Mouse (Mus musculus) heart, embryonic 12.5 days (tissue): ENCODE measurements at regions not wholly inside any gene's neighbourhood (a gene's known extent, or its start where the extent isn't known, plus 50 kb on each side); places are given as distances from the start of the nearest gene placed in this dataset.

ENCODE experiments used
- ATAC-seq: fragments of 200-750 bp; cut with Nextera tagmentation; 2 replicates; pipeline ENCODE4 v1.8.0; 2017; ENCODE audit warnings: moderate TSS enrichment, moderate library complexity; ENCODE audit not compliant: insufficient number of reproducible peaks, low FRiP score
- H3K27ac ChIP-seq: fragments of 300-500 bp; sonication (generic); 2 replicates; pipeline ENCODE4 v1.5.1; 2016; ENCODE audit warnings: mild to moderate bottlenecking, moderate library complexity; ENCODE audit not compliant: poor library complexity, severe bottlenecking
- H3K27me3 ChIP-seq: fragments of 300-500 bp; sonication (generic); replicated peaks from 2 replicates; pipeline ENCODE4 v1.6.1; 2016; ENCODE audit warnings: mild to moderate bottlenecking, moderate library complexity
- H3K36me3 ChIP-seq: fragments of 300-500 bp; sonication (generic); 2 replicates; pipeline ENCODE4 v1.6.1; 2016; ENCODE audit warnings: mild to moderate bottlenecking, moderate library complexity
- H3K4me1 ChIP-seq: fragments of 300-500 bp; sonication (generic); replicated peaks from 2 replicates; pipeline ENCODE4 v1.6.1; 2016; ENCODE audit warnings: mild to moderate bottlenecking
- H3K4me2 ChIP-seq: fragments of 300-500 bp; sonication (generic); 2 replicates; pipeline ENCODE4 v1.6.1; 2016; ENCODE audit warnings: mild to moderate bottlenecking, moderate library complexity
- H3K4me3 ChIP-seq: fragments of 300-500 bp; sonication (generic); 2 replicates; pipeline ENCODE4 v1.5.1; 2016; ENCODE audit warnings: mild to moderate bottlenecking
- H3K9ac ChIP-seq: fragments of 300-500 bp; sonication (generic); 2 replicates; pipeline ENCODE4 v1.6.1; 2016; ENCODE audit warnings: mild to moderate bottlenecking, moderate library complexity
- H3K9me3 ChIP-seq: fragments of 300-500 bp; sonication (generic); replicated peaks from 2 replicates; pipeline ENCODE4 v1.6.1; 2016; ENCODE audit warnings: mild to moderate bottlenecking, moderate library complexity
- WGBS: fragments of 180-500 bp; shearing (Covaris S2); methylation state at CpG from one replicate; pipeline ENCODE4 v1.1.7; 2016; 5-methylcytosine and 5-hydroxymethylcytosine counted together

DNA sequence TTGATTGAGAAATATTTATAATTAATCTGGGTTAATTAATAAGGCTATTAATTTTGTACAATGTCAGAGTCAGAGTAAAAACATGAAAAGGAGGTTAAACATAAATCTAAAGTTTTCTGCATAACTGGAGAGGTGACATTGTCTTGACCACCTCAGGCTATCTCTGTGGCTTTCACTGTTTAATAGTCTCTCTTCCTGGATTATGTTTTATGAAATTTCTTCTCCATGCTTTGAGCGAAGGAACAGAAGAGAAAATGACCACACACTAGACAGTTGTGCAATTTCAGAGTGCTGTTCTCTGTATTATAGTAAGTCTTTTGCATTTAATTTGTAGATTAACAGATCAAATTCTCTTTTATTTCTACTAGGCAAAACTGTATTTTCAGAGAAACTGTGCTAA is 239.3 kb upstream of the C030005K15Rik start:
- Histone ChIP-seq H3K27me3 (no peaks in the 10 kb centered on the region), H3K36me3 (no peaks in the 10 kb centered on the region), H3K9me3 (no peaks in the 10 kb centered on the region), H3K9ac (no peak overlapping the region), H3K4me3 (no peak overlapping the region), H3K27ac (no peak overlapping the region), H3K4me2 (no peak overlapping the region), H3K4me1 (no peaks in the 10 kb centered on the region)
- no peak for ATAC-seq
- 67% methylated on average over 1 of the region's 1 CpGs for WGBS

DNA sequence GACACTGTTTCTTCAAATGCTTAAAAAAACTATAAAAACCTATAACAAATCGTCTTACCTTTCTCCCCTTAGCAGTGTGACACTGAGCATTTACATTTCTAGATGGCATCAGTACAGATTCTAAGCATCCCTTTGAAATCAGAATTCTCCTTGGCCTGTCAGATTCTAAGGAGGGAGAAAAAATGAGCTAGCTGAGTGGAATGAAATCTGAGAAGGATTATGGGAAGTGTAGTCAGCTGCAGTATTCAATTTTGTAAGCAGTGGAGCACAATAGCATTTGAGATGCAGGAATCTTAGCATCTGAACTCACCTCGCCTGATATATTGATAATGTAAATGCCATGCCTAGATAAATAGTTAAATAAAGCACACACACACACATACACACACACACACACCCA is 240.4 kb upstream of the C030005K15Rik start:
- Histone ChIP-seq H3K36me3 (no peaks in the 10 kb centered on the region), H3K27ac (no peak overlapping the region), H3K4me1 (no peaks in the 10 kb centered on the region), H3K4me2 (no peak overlapping the region), H3K9ac (no peak overlapping the region), H3K27me3 (no peaks in the 10 kb centered on the region), H3K9me3 (no peaks in the 10 kb centered on the region), H3K4me3 (no peak overlapping the region)
- 54% methylated on average over 2 of the region's 2 CpGs for WGBS
- no peak for ATAC-seq

GRCm38 (mm10) chr10:98007037-98007436 is 280.5 kb upstream of the C030005K15Rik start:
- Histone ChIP-seq H3K4me2 (no peak overlapping the region), H3K9me3 (no peaks in the 10 kb centered on the region), H3K9ac (no peak overlapping the region), H3K27me3 (no peaks in the 10 kb centered on the region), H3K4me1 (no peaks in the 10 kb centered on the region), H3K27ac (no peak overlapping the region), H3K36me3 (no peaks in the 10 kb centered on the region), H3K4me3 (no peak overlapping the region)
- no peak for ATAC-seq
- WGBS: 66% methylated on average over 4 of the region's 4 CpGs

DNA sequence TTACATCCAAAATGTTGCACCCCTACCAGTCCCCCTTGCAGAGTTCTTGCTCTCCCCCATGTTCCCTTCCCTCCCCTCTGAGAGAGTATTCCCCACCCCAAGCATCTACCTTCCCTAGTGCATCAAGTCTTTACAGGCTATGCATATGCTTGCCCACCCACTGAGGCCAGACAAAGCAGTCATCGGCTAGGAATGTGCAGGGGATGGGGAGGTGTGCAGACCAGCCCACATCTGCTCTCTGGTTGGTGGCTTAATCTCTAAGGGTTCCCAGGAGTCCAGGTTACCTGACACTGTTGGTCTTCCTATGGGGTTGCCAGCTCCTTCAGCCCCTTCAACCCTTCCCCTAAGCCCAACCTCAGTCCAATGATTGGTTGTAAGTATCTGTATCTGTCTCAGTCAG is 281.8 kb upstream of the C030005K15Rik start:
- Histone ChIP-seq H3K9ac (no peak overlapping the region), H3K27me3 (no peaks in the 10 kb centered on the region), H3K9me3 (no peaks in the 10 kb centered on the region), H3K4me3 (no peak overlapping the region), H3K4me1 (no peaks in the 10 kb centered on the region), H3K4me2 (no peak overlapping the region), H3K36me3 (no peaks in the 10 kb centered on the region), H3K27ac (no peak overlapping the region)
- 32% methylated on average over 1 of the region's 1 CpGs for WGBS
- no peak for ATAC-seq

DNA sequence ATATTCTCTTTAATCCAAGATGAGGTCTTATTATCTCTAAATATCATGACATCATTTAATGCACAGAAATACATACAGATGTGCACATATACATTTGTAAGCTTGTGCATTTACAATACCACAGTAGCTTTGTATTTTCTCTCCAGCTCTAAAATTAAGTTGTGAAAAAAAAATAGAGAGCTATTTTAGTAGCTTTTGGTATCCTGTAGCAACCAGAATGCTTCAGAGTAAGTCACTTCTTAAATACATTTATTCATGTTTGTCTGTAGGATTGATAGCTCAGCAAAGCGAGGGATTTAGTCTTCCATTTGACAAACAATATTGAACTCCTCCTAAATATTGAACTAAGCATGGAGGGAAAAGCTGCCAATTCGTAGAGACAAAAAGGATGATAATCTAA is 286.4 kb upstream of the C030005K15Rik start:
- Histone ChIP-seq H3K9me3 (no peaks in the 10 kb centered on the region), H3K27me3 (no peaks in the 10 kb centered on the region), H3K4me3 (no peak overlapping the region), H3K9ac (no peak overlapping the region), H3K4me2 (no peak overlapping the region), H3K27ac (no peak overlapping the region), H3K36me3 (no peaks in the 10 kb centered on the region), H3K4me1 (no peaks in the 10 kb centered on the region)
- ATAC-seq: no peak
- 69% methylated on average over 2 of the region's 2 CpGs for WGBS

DNA sequence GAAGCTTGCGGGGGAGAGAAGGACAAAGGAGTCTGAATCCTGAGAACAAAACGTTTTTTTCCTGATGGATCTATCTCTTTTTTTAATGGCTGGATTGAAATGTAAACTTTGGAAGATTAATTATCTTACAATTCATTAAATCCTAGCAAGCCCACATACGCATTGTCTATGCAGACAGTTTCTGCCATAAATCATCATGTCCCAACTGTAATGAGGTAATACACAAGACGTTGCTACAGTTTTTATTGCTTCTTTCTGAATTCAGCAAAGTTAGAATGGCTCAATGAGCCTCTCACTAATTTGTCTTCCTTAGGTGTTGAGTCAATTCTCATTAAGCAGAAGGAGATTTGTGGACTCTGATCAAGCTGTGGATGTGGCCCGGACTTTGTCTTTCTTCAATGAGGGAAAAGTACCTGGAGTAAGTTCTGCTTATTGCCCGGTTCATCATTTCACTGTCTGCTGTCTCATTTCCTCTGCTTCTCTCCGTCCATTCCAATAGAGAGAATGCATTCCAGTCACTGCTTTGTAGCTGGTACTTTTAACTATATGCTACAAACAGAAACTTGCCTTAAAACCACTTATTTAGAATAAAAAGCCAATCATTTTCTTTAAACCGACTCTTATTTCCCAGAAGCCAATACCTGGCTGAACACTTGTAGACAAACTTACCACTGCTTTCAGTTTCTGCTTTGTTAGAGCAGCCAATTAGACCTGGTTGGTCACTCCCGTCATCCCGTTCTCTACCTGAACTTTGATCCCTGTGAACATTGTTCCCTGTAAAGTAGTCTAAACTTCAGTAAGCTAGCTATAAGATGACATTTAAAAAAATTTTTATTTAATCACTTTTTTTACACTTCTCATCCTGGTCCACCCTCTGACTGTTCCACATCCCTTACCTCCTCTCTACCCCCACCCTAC is 288.7 kb upstream of the C030005K15Rik start:
- Histone ChIP-seq H3K36me3 (no peaks in the 10 kb centered on the region), H3K4me1 (no peaks in the 10 kb centered on the region), H3K4me3 (no peak overlapping the region), H3K27ac (no peak overlapping the region), H3K9ac (no peak overlapping the region), H3K4me2 (no peak overlapping the region), H3K27me3 (no peaks in the 10 kb centered on the region), H3K9me3 (no peaks in the 10 kb centered on the region)
- WGBS: 74% methylated on average over 10 of the region's 10 CpGs
- ATAC-seq: no peak

GRCm38 (mm10) chr10:98016596-98017304 is 290.2 kb upstream of the C030005K15Rik start:
- Histone ChIP-seq H3K9me3 (no peaks in the 10 kb centered on the region), H3K27me3 (no peaks in the 10 kb centered on the region), H3K4me2 (no peak overlapping the region), H3K4me3 (no peak overlapping the region), H3K27ac (no peak overlapping the region), H3K4me1 (no peaks in the 10 kb centered on the region), H3K36me3 (no peaks in the 10 kb centered on the region), H3K9ac (no peak overlapping the region)
- 82% methylated on average over 2 of the region's 2 CpGs for WGBS
- no peak for ATAC-seq

GRCm38 (mm10) chr10:98029124-98029523 is 302.6 kb upstream of the C030005K15Rik start:
- Histone ChIP-seq H3K36me3 (no peaks in the 10 kb centered on the region), H3K27me3 (no peaks in the 10 kb centered on the region), H3K9me3 (no peaks in the 10 kb centered on the region), H3K9ac (no peak overlapping the region), H3K27ac (no peak overlapping the region), H3K4me3 (no peak overlapping the region), H3K4me2 (no peak overlapping the region), H3K4me1 (no peaks in the 10 kb centered on the region)
- no peak for ATAC-seq
- WGBS: 74% methylated on average over 8 of the region's 8 CpGs

GRCm38 (mm10) chr10:98029621-98030020 is 303.1 kb upstream of the C030005K15Rik start:
- H3K36me3 ChIP-seq: no peaks in the 10 kb centered on the region
- H3K9ac ChIP-seq: no peak overlapping the region
- no peak overlapping the region for H3K27ac ChIP-seq
- no peaks in the 10 kb centered on the region for H3K4me1 ChIP-seq
- no peak for ATAC-seq
- H3K4me2 ChIP-seq: no peak overlapping the region
- WGBS: 44% methylated on average over 3 of the region's 3 CpGs
- no peak overlapping the region for H3K4me3 ChIP-seq
- no peaks in the 10 kb centered on the region for H3K27me3 ChIP-seq
- no peaks in the 10 kb centered on the region for H3K9me3 ChIP-seq

GRCm38 (mm10) chr10:98032661-98033060 is 306.1 kb upstream of the C030005K15Rik start:
- ATAC-seq: no peak
- H3K4me3 ChIP-seq: no peak overlapping the region
- no peaks in the 10 kb centered on the region for H3K9me3 ChIP-seq
- H3K4me2 ChIP-seq: no peak overlapping the region
- WGBS: 87% methylated on average over 1 of the region's 1 CpGs
- no peaks in the 10 kb centered on the region for H3K4me1 ChIP-seq
- no peaks in the 10 kb centered on the region for H3K36me3 ChIP-seq
- no peaks in the 10 kb centered on the region for H3K27me3 ChIP-seq
- H3K9ac ChIP-seq: no peak overlapping the region
- H3K27ac ChIP-seq: no peak overlapping the region

DNA sequence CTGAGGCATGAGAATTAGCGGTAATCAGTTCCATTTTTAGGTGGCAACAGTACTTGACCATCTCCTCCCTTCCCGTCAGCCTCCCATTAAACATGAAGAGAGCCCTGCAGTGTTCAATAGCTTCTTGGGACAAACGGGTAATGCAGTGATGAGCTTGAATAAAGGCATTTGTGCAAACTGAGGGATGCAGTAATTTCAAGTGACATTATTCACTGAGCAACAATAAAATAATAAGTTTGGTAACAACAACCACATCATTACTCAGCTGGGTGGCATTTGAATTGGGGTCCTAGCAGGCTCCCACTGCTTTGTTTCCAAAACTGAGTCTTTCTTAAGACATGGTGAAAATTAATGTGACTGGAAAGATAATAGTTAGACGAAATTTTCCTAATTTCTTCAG is 315.2 kb upstream of the C030005K15Rik start:
- no peak for ATAC-seq
- Histone ChIP-seq H3K4me2 (no peak overlapping the region), H3K4me1 (no peaks in the 10 kb centered on the region), H3K27me3 (no peaks in the 10 kb centered on the region), H3K9me3 (no peaks in the 10 kb centered on the region), H3K4me3 (no peak overlapping the region), H3K9ac (no peak overlapping the region), H3K36me3 (no peaks in the 10 kb centered on the region), H3K27ac (no peak overlapping the region)
- 75% methylated on average over 4 of the region's 4 CpGs for WGBS
